In genomic region chr1:111864063-111864778, GRCm38 (mm10) we compare ENCODE assay signal across 8 mouse cellular contexts. TPM values are rescaled to one million over a fixed set of nuclear protein-coding genes. Genes with fewer than 3 reads are reported as not detected.
DNase-seq lines count a peak whose midpoint lies in the region; ATAC-seq and TF ChIP-seq lines count a peak whose summit lies in the region.

No protein-coding gene starts in this region.

- WGBS in forebrain, postnatal 0 days = under 1% methylated on average over 40 of the region's 41 CpGs
- WGBS in neural tube, embryonic 15.5 days = under 1% methylated on average over 41 of the region's 41 CpGs

- peak overlapping the region; percentile 76 for H3K4me2 ChIP-seq in forebrain, postnatal 0 days (ENCODE audit: low read depth)
- H3K4me2 ChIP-seq in neural tube, embryonic 15.5 days = peak overlapping the region; percentile 75

- no peaks in the 10 kb centered on the region for H3K27me3 ChIP-seq in forebrain, postnatal 0 days (ENCODE audit: insufficient read depth, low read length)
- no peaks in the 10 kb centered on the region for H3K27me3 ChIP-seq in neural tube, embryonic 15.5 days (replicated peaks)

- ATAC-seq in forebrain, postnatal 0 days = peak; percentile 84
- ATAC-seq in neural tube, embryonic 15.5 days (ENCODE audit: low FRiP score) = peak; percentile 87

- no peaks in the 10 kb centered on the region for H3K4me1 ChIP-seq in forebrain, postnatal 0 days (ENCODE audit: insufficient read depth)
- peaks cover 13% of the 10 kb centered on the region; the same call in 1 of the 2 replicates for H3K4me1 ChIP-seq in neural tube, embryonic 15.5 days

- intact Hi-C loops in heart, postnatal 36 days (cut with DNase I) = loop anchor here (2.0 to 10.0 kb wide), 2 partner anchors 515 to 591 kb away; no protein-coding TSS in a partner anchor

- TF ChIP-seq CTCF in forebrain, postnatal 0 days (IDR thresholded peaks at IDR 0.05; ENCODE audit: low read depth) = peak; percentile 84

- peak; percentile 88 for DNase-seq in Muller cell, postnatal 12 days (ENCODE audit: inconsistent ontology term)
- peak; percentile 76 to 81 for DNase-seq in cerebellum, adult 18-20 months
- peak; percentile 89 for DNase-seq in forebrain, postnatal 0 days
- DNase-seq in heart, postnatal 36 days = peak; percentile 68 to 71
- peak; percentile 53 to 79 for DNase-seq in layer of hippocampus, adult 18-20 months (ENCODE audit: low spot score in 2 of 2)
- peak; percentile 60 to 72 for DNase-seq in lung, adult 18-20 months
- peak; percentile 76 for DNase-seq in testis, postnatal 14 days (ENCODE audit: low spot score)

- no peaks in the 10 kb centered on the region for H3K9me3 ChIP-seq in forebrain, postnatal 0 days (ENCODE audit: low read length)
- no peaks in the 10 kb centered on the region for H3K9me3 ChIP-seq in neural tube, embryonic 15.5 days (replicated peaks)

- no peaks in the 10 kb centered on the region for H3K36me3 ChIP-seq in forebrain, postnatal 0 days (ENCODE audit: insufficient read depth)
- no peaks in the 10 kb centered on the region for H3K36me3 ChIP-seq in neural tube, embryonic 15.5 days

- H3K27ac ChIP-seq in forebrain, postnatal 0 days (ENCODE audit: low read depth, low read length) = peak overlapping the region; percentile 93
- H3K27ac ChIP-seq in neural tube, embryonic 15.5 days (replicated peaks) = peak overlapping the region; percentile 90

- peak overlapping the region; percentile 83 for H3K4me3 ChIP-seq in forebrain, postnatal 0 days (ENCODE audit: low read depth, low read length)
- H3K4me3 ChIP-seq in neural tube, embryonic 15.5 days (replicated peaks) = peak overlapping the region; percentile 62

- peak overlapping the region; percentile 90 for H3K9ac ChIP-seq in forebrain, postnatal 0 days
- peak overlapping the region; percentile 72 for H3K9ac ChIP-seq in neural tube, embryonic 15.5 days (replicated peaks)

RNA-seq across cellular contexts. Expression of gene Dsel, which starts 0.5 kb away (rescaled TPM):
- 21.2 and 26.6 TPM in 2 replicates for total RNA-seq in forebrain, postnatal 0 days (2014; rRNA removed)
- 7.9 and 9.0 TPM in 2 replicates for polyA plus RNA-seq in forebrain, postnatal 0 days (2015; fragmentation: Nextera tagmentation; extraction: Ambion mirVana)
- total RNA-seq in heart, postnatal 36 days (2021) = 1 to 10 TPM; 4.8 to 5.7 TPM
- 10 to 100 TPM; 20.3 to 22.5 TPM for total RNA-seq in layer of hippocampus, adult 18-20 months (2021)
- 9.4 and 10.9 TPM in 2 replicates for polyA plus RNA-seq in neural tube, embryonic 15.5 days (2015; fragmentation: Nextera tagmentation; extraction: Ambion mirVana)

Comparison
In these comparisons a context has a peak if more than half of its experiments do, and no peak if none do; other contexts are left out.
1. Peak in every context shown above with its lines: DNase-seq, ATAC-seq, H3K4me3 ChIP-seq and H3K27ac ChIP-seq.